Mouse (Mus musculus) G1E (cell line): ENCODE results near the gene Gm10065. TPM values are rescaled to one million over a fixed set of nuclear protein-coding genes. Genes with fewer than 3 reads are reported as not detected.

Experiments used
- ATAC-seq: 2 replicates; pipeline ENCODE4 v1.8.0; 2016; ENCODE audit warnings: mild to moderate bottlenecking; ENCODE audit not compliant: insufficient number of reproducible peaks, poor library complexity, low FRiP score, severe bottlenecking; ENCODE audit errors: extremely low read depth
- DNase-seq: peaks from one replicate; pipeline ENCODE4 v3.0.0; 2012; ENCODE audit warnings: low spot score
- H3K27me3 ChIP-seq: 2 replicates; pipeline ENCODE4 v1.6.1; 2012; ENCODE audit warnings: mild to moderate bottlenecking, low read length, inconsistent platforms; ENCODE audit not compliant: insufficient read depth
- H3K36me3 ChIP-seq: replicated peaks from 2 replicates; pipeline ENCODE3; 2012; ENCODE audit warnings: mild to moderate bottlenecking, inconsistent platforms
- H3K4me1 ChIP-seq: 2 replicates; pipeline ENCODE4 v1.6.1; 2012; ENCODE audit warnings: low read depth, low read length, inconsistent platforms, mixed read lengths; ENCODE audit not compliant: insufficient read depth
- H3K4me3 ChIP-seq: 2 replicates; pipeline ENCODE4 v1.5.1; 2012; ENCODE audit warnings: low read depth, mild to moderate bottlenecking, inconsistent platforms, low read length, moderate library complexity, mixed read lengths
- H3K9me3 ChIP-seq: replicated peaks from 2 replicates; pipeline ENCODE4 v1.6.1; 2012; ENCODE audit warnings: inconsistent platforms
- CTCF ChIP-seq: IDR thresholded peaks from 2 replicates; pipeline ENCODE4 v1.5.1; 2012; ENCODE audit warnings: low read depth, low read length, inconsistent platforms, mixed read lengths
- GATA1 ChIP-seq: IDR thresholded peaks from 2 replicates; pipeline ENCODE4 v1.6.1; 2012; ENCODE audit warnings: borderline replicate concordance, low read length, inconsistent platforms, mixed read lengths
- GATA2 ChIP-seq: IDR thresholded peaks from 2 replicates; pipeline ENCODE4 v1.6.1; 2012; ENCODE audit warnings: low read depth, low read length, inconsistent platforms, borderline replicate concordance
- POLR2AphosphoS5 ChIP-seq: IDR thresholded peaks from 2 replicates; pipeline ENCODE4 v1.6.1; 2012; ENCODE audit warnings: low read depth, low read length, inconsistent platforms; ENCODE audit not compliant: insufficient replicate concordance
- TAL1 ChIP-seq: conservative IDR thresholded peaks from 2 replicates; pipeline ENCODE4 v1.6.1; 2012; ENCODE audit warnings: low read depth, low read length, inconsistent platforms, mixed read lengths
- polyA plus RNA-seq: library from polyadenylated mRNA; stranded (reverse); fragments of >175 nt; gene quantifications from 2 replicates; pipeline ENCODE4 v1.2.3, GENCODE M21; 2012
- total RNA-seq, 2 experiments: library from RNA; stranded (forward) in 1 of 2; stranded (reverse) in 1 of 2; fragments of 200-1000 nt in 1 of 2; fragments of >200 nt in 1 of 2; fragmentation: Nextera tagmentation in 1 of 2; gene quantifications; 2 replicates each; pipeline ENCODE4 v1.2.3; 2014 to 2017

The Gm10065 gene
- total and polyA plus RNA-seq, 3 experiments, result 0.93 TPM; not detected in 2

- ATAC-seq (no peak), DNase-seq (no peak)
- H3K27me3 ChIP-seq, result peaks cover 5% of the 10 kb centered on the region; the same call in 1 of the 2 replicates
- H3K4me1 ChIP-seq, result peaks cover 14% of the 10 kb centered on the region
- no peak overlapping the region for H3K4me3 ChIP-seq
- TF ChIP-seq GATA2, result no peak
- no peak for TF ChIP-seq POLR2AphosphoS5
- no peak for TF ChIP-seq TAL1
- no peak for TF ChIP-seq GATA1
- H3K9me3 ChIP-seq, result no peaks in the 10 kb centered on the region
- peaks cover 24% of the 10 kb centered on the region for H3K36me3 ChIP-seq
Measured at GRCm38 (mm10) chr13:21454133-21454532, 25.1 kb downstream of the Gm10065 start.

GRCm38 (mm10) chr13:21453449-21453848 is 25.8 kb downstream of the Gm10065 start, which contains the start of gene Zscan26:
Gene Zscan26 (minus strand): TSS chr13:21453730.
- H3K4me1 ChIP-seq, result peaks cover 14% of the 10 kb centered on the region
- H3K4me3 ChIP-seq, result peak within 1 kb of the TSS; percentile 75
- ATAC-seq, result peak; percentile 79
- peaks cover 31% of the 10 kb centered on the region for H3K36me3 ChIP-seq
- H3K27me3 ChIP-seq, result peaks cover 5% of the 10 kb centered on the region; the same call in 1 of the 2 replicates
- TF ChIP-seq GATA1 (no peak), GATA2 (no peak), CTCF (no peak), TAL1 (no peak), POLR2AphosphoS5 (no peak)
- peak; percentile 63 for DNase-seq
- H3K9me3 ChIP-seq, result no peaks in the 10 kb centered on the region

GRCm38 (mm10) chr13:21453042-21453441 is 26.2 kb downstream of the Gm10065 start:
- Histone ChIP-seq H3K4me3 (peak overlapping the region; percentile 75), H3K27me3 (peaks cover 5% of the 10 kb centered on the region; the same call in 1 of the 2 replicates), H3K36me3 (peaks cover 35% of the 10 kb centered on the region), H3K4me1 (peaks cover 14% of the 10 kb centered on the region), H3K9me3 (no peaks in the 10 kb centered on the region)
- ATAC-seq (no peak), DNase-seq (no peak)
- TF ChIP-seq POLR2AphosphoS5, result no peak
- no peak for TF ChIP-seq GATA2
- no peak for TF ChIP-seq GATA1
- no peak for TF ChIP-seq CTCF
- no peak for TF ChIP-seq TAL1

- H3K36me3 ChIP-seq, result peaks cover 83% of the 10 kb centered on the region
Measured at GRCm38 (mm10) chr13:21447856-21448614, 31.2 kb downstream of the Gm10065 start.

GRCm38 (mm10) chr13:21446796-21447195 is 32.4 kb downstream of the Gm10065 start:
- Histone ChIP-seq H3K4me3 (no peak overlapping the region), H3K4me1 (0 out of 2 replicates have a peak, but pooled peaks cover 2% of the 10 kb centered on the region), H3K27me3 (no peaks in the 10 kb centered on the region), H3K9me3 (no peaks in the 10 kb centered on the region), H3K36me3 (peaks cover 86% of the 10 kb centered on the region)
- ATAC-seq, result no peak
- no peak for DNase-seq
- TF ChIP-seq GATA1 (no peak), CTCF (no peak), GATA2 (no peak), POLR2AphosphoS5 (no peak), TAL1 (no peak)

More at GRCm38 (mm10) chr13:21447856-21448614, 31.2 kb downstream of the Gm10065 start:
- no peak for ATAC-seq
- Histone ChIP-seq H3K27me3 (no peaks in the 10 kb centered on the region), H3K4me1 (peaks cover 9% of the 10 kb centered on the region), H3K4me3 (no peak overlapping the region), H3K9me3 (no peaks in the 10 kb centered on the region)
- TF ChIP-seq GATA2, result no peak
- no peak for TF ChIP-seq POLR2AphosphoS5
- no peak for TF ChIP-seq TAL1
- no peak for TF ChIP-seq CTCF
- TF ChIP-seq GATA1, result no peak
- no peak for DNase-seq

GRCm38 (mm10) chr13:21441207-21441572 is 38.1 kb downstream of the Gm10065 start:
- Histone ChIP-seq H3K27me3 (no peaks in the 10 kb centered on the region), H3K36me3 (peaks cover 36% of the 10 kb centered on the region), H3K4me3 (peak overlapping the region; percentile 70), H3K4me1 (peaks cover 11% of the 10 kb centered on the region), H3K9me3 (no peaks in the 10 kb centered on the region)
- DNase-seq (no peak), ATAC-seq (no peak)
- no peak for TF ChIP-seq GATA1
- TF ChIP-seq GATA2, result no peak
- no peak for TF ChIP-seq POLR2AphosphoS5
- no peak for TF ChIP-seq CTCF
- TF ChIP-seq TAL1, result no peak
